Mouse (Mus musculus) forebrain, embryonic 13.5 days (tissue): ENCODE data around the gene Mri1. TPM values are rescaled to one million over a fixed set of nuclear protein-coding genes. Genes with fewer than 3 reads are reported as not detected.

ENCODE experiments used
- ATAC-seq: fragments of 200-750 bp; cut with Nextera tagmentation; 2 replicates; pipeline ENCODE4 v1.8.0; 2017
- H3K27ac ChIP-seq: fragments of 300-500 bp; sonication (generic); 2 replicates; pipeline ENCODE4 v1.5.1; 2015; ENCODE audit warnings: inconsistent platforms, mild to moderate bottlenecking, moderate library complexity
- H3K27me3 ChIP-seq: fragments of 300-500 bp; sonication (generic); 2 replicates; pipeline ENCODE4 v1.6.1; 2015; ENCODE audit warnings: mild to moderate bottlenecking, inconsistent platforms
- H3K36me3 ChIP-seq: fragments of 300-500 bp; sonication (generic); 2 replicates; pipeline ENCODE4 v1.6.1; 2015; ENCODE audit warnings: mild to moderate bottlenecking, inconsistent platforms; ENCODE audit not compliant: poor library complexity, severe bottlenecking
- H3K4me1 ChIP-seq: fragments of 300-500 bp; sonication (generic); 2 replicates; pipeline ENCODE4 v1.6.1; 2015; ENCODE audit warnings: inconsistent platforms
- H3K4me2 ChIP-seq: fragments of 300-500 bp; sonication (generic); 2 replicates; pipeline ENCODE4 v1.6.1; 2015; ENCODE audit warnings: inconsistent platforms, mild to moderate bottlenecking, moderate library complexity
- H3K4me3 ChIP-seq: fragments of 300-500 bp; sonication (generic); 2 replicates; pipeline ENCODE4 v1.5.1; 2015; ENCODE audit warnings: mild to moderate bottlenecking, inconsistent platforms
- H3K9ac ChIP-seq: fragments of 300-500 bp; sonication (generic); 2 replicates; pipeline ENCODE4 v1.6.1; 2015; ENCODE audit warnings: mild to moderate bottlenecking, inconsistent platforms
- H3K9me3 ChIP-seq: fragments of 300-500 bp; sonication (generic); replicated peaks from 2 replicates; pipeline ENCODE4 v1.6.1; 2016; ENCODE audit warnings: inconsistent platforms
- WGBS: fragments of 180-500 bp; shearing (Covaris S2); methylation state at CpG from one replicate; pipeline ENCODE4 v1.1.7; 2015; 5-methylcytosine and 5-hydroxymethylcytosine counted together
- polyA plus RNA-seq: library from polyadenylated mRNA; unstranded; fragments of >200 nt; fragmentation: Nextera tagmentation; extraction: Ambion mirVana; gene quantifications from 2 replicates; pipeline ENCODE4 v1.2.1, GENCODE M21; 2015

The Mri1 gene
- polyA plus RNA-seq, 1 experiment from 2014 or later: 57.3 TPM

- H3K4me3 ChIP-seq: peak within 1 kb of the TSS; percentile 83
- peaks cover 23% of the 10 kb centered on the region for H3K36me3 ChIP-seq
- no peaks in the 10 kb centered on the region for H3K9me3 ChIP-seq
- peak; percentile 99 for ATAC-seq
- peaks cover 16% of the 10 kb centered on the region for H3K4me1 ChIP-seq
- H3K27ac ChIP-seq: peak within 1 kb of the TSS; percentile 64
- under 1% methylated on average over 44 of the region's 44 CpGs for WGBS
- H3K27me3 ChIP-seq: peaks cover 5% of the 10 kb centered on the region; the same call in 1 of the 2 replicates
- H3K9ac ChIP-seq: peak within 1 kb of the TSS; percentile 87
- peak within 1 kb of the TSS; percentile 92 for H3K4me2 ChIP-seq
Measured at GRCm38 (mm10) chr8:84269950-84270773, 13.0 kb upstream of the Mri1 start, which contains the start of gene Ccdc130. TSS of gene Ccdc130 (minus strand) at chr8:84270380.

- Histone ChIP-seq H3K4me3 (no peak overlapping the region), H3K4me2 (no peak overlapping the region), H3K4me1 (peaks cover 14% of the 10 kb centered on the region), H3K36me3 (peaks cover 81% of the 10 kb centered on the region), H3K27me3 (no peaks in the 10 kb centered on the region), H3K9ac (no peak overlapping the region), H3K9me3 (no peaks in the 10 kb centered on the region), H3K27ac (no peak overlapping the region)
- no peak for ATAC-seq
- 93% methylated on average over 4 of the region's 4 CpGs for WGBS
Measured at GRCm38 (mm10) chr8:84261098-84261497, 4.0 kb upstream of the Mri1 start.

GRCm38 (mm10) chr8:84256458-84256821 is 686 bp downstream of the Mri1 start:
- H3K27ac ChIP-seq: peak overlapping the region; percentile 92
- peak overlapping the region; percentile 81 for H3K4me3 ChIP-seq
- peaks cover 74% of the 10 kb centered on the region for H3K36me3 ChIP-seq
- no peaks in the 10 kb centered on the region for H3K27me3 ChIP-seq
- no peaks in the 10 kb centered on the region for H3K9me3 ChIP-seq
- peak overlapping the region; percentile 89 for H3K9ac ChIP-seq
- peaks cover 18% of the 10 kb centered on the region for H3K4me1 ChIP-seq
- H3K4me2 ChIP-seq: peak overlapping the region; percentile 97
- 11% methylated on average over 6 of the region's 6 CpGs for WGBS
- no peak; the same call in none of the 2 replicates for ATAC-seq

GRCm38 (mm10) chr8:84255858-84256257 is 1.3 kb downstream of the Mri1 start:
- Histone ChIP-seq H3K4me2 (peak overlapping the region; percentile 97), H3K36me3 (peaks cover 74% of the 10 kb centered on the region), H3K9me3 (no peaks in the 10 kb centered on the region), H3K4me3 (peak overlapping the region; percentile 81), H3K4me1 (peaks cover 18% of the 10 kb centered on the region), H3K9ac (peak overlapping the region; percentile 89), H3K27ac (no peak overlapping the region), H3K27me3 (no peaks in the 10 kb centered on the region)
- 74% methylated on average over 3 of the region's 3 CpGs for WGBS
- ATAC-seq: no peak

- peaks cover 8% of the 10 kb centered on the region; the same call in 1 of the 2 replicates for H3K4me1 ChIP-seq
- H3K4me3 ChIP-seq: peak within 1 kb of the TSS; percentile 93
- 4% methylated on average over 52 of the region's 52 CpGs for WGBS
- peak within 1 kb of the TSS; percentile 63; the same call in 1 of the 2 replicates for H3K27ac ChIP-seq
- peak within 1 kb of the TSS; percentile 91 for H3K9ac ChIP-seq
- no peaks in the 10 kb centered on the region for H3K9me3 ChIP-seq
- H3K4me2 ChIP-seq: peak within 1 kb of the TSS; percentile 89
- ATAC-seq: peak; percentile 97
- no peaks in the 10 kb centered on the region for H3K27me3 ChIP-seq
- H3K36me3 ChIP-seq: peaks cover 77% of the 10 kb centered on the region
Measured at GRCm38 (mm10) chr8:84249257-84250170, 7.6 kb downstream of the Mri1 start, which contains the start of gene D8Ertd738e. TSS of gene D8Ertd738e (minus strand) at chr8:84249719.

GRCm38 (mm10) chr8:84241821-84242220 is 15.3 kb downstream of the Mri1 start:
- H3K9ac ChIP-seq: no peak overlapping the region
- no peak overlapping the region for H3K4me2 ChIP-seq
- 60% methylated on average over 2 of the region's 2 CpGs for WGBS
- peaks cover 35% of the 10 kb centered on the region for H3K36me3 ChIP-seq
- H3K27ac ChIP-seq: no peak overlapping the region
- no peaks in the 10 kb centered on the region for H3K27me3 ChIP-seq
- no peak overlapping the region for H3K4me3 ChIP-seq
- ATAC-seq: no peak
- H3K4me1 ChIP-seq: peaks cover 20% of the 10 kb centered on the region
- H3K9me3 ChIP-seq: no peaks in the 10 kb centered on the region

GRCm38 (mm10) chr8:84241167-84241566 is 16.0 kb downstream of the Mri1 start:
- no peak overlapping the region for H3K27ac ChIP-seq
- H3K4me3 ChIP-seq: no peak overlapping the region
- no peak overlapping the region for H3K9ac ChIP-seq
- peaks cover 28% of the 10 kb centered on the region for H3K36me3 ChIP-seq
- ATAC-seq: no peak
- peaks cover 20% of the 10 kb centered on the region for H3K4me1 ChIP-seq
- H3K4me2 ChIP-seq: no peak overlapping the region
- 53% methylated on average over 6 of the region's 6 CpGs for WGBS
- no peaks in the 10 kb centered on the region for H3K27me3 ChIP-seq
- H3K9me3 ChIP-seq: no peaks in the 10 kb centered on the region

GRCm38 (mm10) chr8:84237542-84238229 is 19.4 kb downstream of the Mri1 start:
- WGBS: 18% methylated on average over 19 of the region's 19 CpGs
- H3K36me3 ChIP-seq: peaks cover 26% of the 10 kb centered on the region
- ATAC-seq: 0 out of 2 replicates have a peak, but pooled peaks have one; percentile 2

GRCm38 (mm10) chr8:84236998-84237473 is 20.1 kb downstream of the Mri1 start, which contains the start of gene Zswim4:
TSS of gene Zswim4 (minus strand) at chr8:84237055.
- Histone ChIP-seq H3K4me1 (peaks cover 54% of the 10 kb centered on the region), H3K9ac (peak within 1 kb of the TSS; percentile 92), H3K9me3 (no peaks in the 10 kb centered on the region), H3K36me3 (peaks cover 30% of the 10 kb centered on the region), H3K27me3 (no peaks in the 10 kb centered on the region), H3K4me2 (peak within 1 kb of the TSS; percentile 78), H3K4me3 (peak within 1 kb of the TSS; percentile 71), H3K27ac (peak within 1 kb of the TSS; percentile 75)
- ATAC-seq: peak; percentile 99
- WGBS: 0% methylated on average over 35 of the region's 35 CpGs

More at GRCm38 (mm10) chr8:84237542-84238229, 19.4 kb downstream of the Mri1 start:
- Histone ChIP-seq H3K27ac (peak overlapping the region; percentile 75), H3K4me3 (peak overlapping the region; percentile 71), H3K9ac (peak overlapping the region; percentile 73), H3K27me3 (no peaks in the 10 kb centered on the region), H3K4me1 (peaks cover 52% of the 10 kb centered on the region), H3K9me3 (no peaks in the 10 kb centered on the region), H3K4me2 (peak overlapping the region; percentile 68)

- ATAC-seq: peak; percentile 17
- WGBS: 2% methylated on average over 26 of the region's 30 CpGs
- peak overlapping the region; percentile 92 for H3K9ac ChIP-seq
- no peaks in the 10 kb centered on the region for H3K27me3 ChIP-seq
- H3K4me3 ChIP-seq: peak overlapping the region; percentile 71
- H3K4me1 ChIP-seq: peaks cover 48% of the 10 kb centered on the region
- peaks cover 35% of the 10 kb centered on the region for H3K36me3 ChIP-seq
- H3K9me3 ChIP-seq: no peaks in the 10 kb centered on the region
- peak overlapping the region; percentile 20 for H3K27ac ChIP-seq
- peak overlapping the region; percentile 78 for H3K4me2 ChIP-seq
Measured at GRCm38 (mm10) chr8:84236410-84236997, 20.6 kb downstream of the Mri1 start.
